Mouse (Mus musculus) ZHBTc4 (cell line): ENCODE data around the gene Pkd1.

Experiments
- DNase-seq: peaks from one replicate; pipeline ENCODE4 v3.0.0-alpha.2; 2011; ENCODE audit warnings: low read depth, low spot score

The Pkd1 gene

GRCm38 (mm10) chr17:24565792-24566191 lies 16.2 kb downstream of the Pkd1 start:
- no peak for DNase-seq

DNA sequence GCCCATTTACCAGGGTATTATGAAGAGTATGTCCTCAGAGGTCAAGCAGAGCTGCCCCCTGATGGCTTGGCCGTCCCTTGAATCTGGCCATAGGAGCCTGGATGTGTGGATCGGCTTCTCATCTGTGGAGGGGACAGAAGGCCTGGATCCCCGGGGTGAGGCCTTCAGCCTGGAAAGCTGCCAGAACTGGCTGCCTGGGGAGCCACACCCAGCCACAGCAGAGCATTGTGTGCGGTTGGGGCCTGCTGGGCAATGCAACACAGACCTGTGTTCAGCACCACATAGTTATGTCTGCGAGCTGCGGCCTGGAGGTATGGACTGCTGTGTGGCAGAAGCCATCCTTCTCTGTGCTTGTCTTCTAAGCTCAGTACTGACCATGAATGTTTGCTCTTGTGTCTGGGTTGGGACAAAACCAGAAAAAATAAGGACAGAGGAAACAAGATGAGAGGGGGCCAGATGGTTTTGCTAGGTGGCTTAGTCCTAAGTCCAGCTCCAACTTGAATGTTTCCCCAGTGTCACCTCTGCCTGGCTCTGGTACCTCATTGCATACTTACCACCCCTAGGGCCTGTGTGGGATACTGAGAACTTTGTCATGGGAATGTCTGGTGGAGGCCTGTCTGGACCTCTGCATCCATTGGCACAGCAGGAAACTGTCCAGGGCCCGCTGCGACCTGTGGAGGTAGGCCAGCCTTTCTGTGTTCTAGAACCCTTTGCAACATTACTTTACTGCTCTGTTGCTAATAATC lies 17.6 kb downstream of the Pkd1 start:
- DNase-seq, result peak; percentile 80

DNA sequence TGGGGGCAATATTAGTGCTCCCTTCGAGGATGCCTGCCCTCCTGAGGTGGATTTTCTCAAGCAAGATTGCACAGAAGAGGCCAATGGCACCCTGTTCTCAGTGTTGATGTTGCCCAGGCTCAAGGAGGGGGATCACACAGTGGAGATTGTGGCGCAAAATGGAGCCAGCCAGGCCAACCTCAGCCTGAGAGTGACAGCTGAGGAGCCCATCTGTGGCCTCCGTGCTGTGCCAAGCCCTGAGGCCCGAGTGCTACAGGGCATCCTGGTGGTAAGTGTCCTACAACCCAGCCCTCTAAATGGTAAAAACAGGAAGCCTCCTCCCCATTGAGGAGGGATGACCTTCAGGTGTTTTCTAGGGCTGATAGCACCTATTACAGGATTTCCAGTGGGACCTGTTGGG lies 20.2 kb downstream of the Pkd1 start:
- DNase-seq, result no peak

GRCm38 (mm10) chr17:24572651-24573245 lies 23.1 kb downstream of the Pkd1 start:
- no peak for DNase-seq

DNA sequence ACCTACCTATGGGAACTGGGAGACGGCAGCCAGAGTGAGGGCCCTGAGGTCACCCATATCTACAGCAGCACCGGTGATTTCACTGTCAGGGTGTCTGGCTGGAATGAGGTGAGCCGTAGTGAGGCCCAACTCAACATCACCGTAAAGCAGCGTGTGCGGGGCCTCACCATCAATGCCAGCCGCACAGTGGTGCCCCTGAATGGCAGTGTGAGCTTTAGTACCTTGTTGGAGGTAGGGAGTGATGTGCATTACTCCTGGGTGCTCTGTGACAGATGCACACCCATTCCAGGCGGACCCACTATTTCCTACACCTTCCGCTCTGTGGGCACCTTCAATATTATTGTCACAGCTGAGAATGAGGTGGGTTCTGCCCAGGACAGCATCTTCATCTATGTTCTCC lies 24.2 kb downstream of the Pkd1 start:
- DNase-seq, result no peak

- DNase-seq, result no peak
These were observed 29.9 kb downstream of the Pkd1 start for GRCm38 (mm10) chr17:24579532-24579931.

GRCm38 (mm10) chr17:24580287-24580686 lies 30.7 kb downstream of the Pkd1 start:
- DNase-seq, result no peak

- peak; percentile 48 for DNase-seq
These were observed 34.2 kb downstream of the Pkd1 start for GRCm38 (mm10) chr17:24583599-24584460.

GRCm38 (mm10) chr17:24584520-24584919 lies 34.9 kb downstream of the Pkd1 start:
- DNase-seq, result no peak

- DNase-seq, result no peak
These were observed 36.9 kb downstream of the Pkd1 start for GRCm38 (mm10) chr17:24586532-24586931.

- no peak for DNase-seq
These were observed 41.3 kb downstream of the Pkd1 start for GRCm38 (mm10) chr17:24590943-24591342.

GRCm38 (mm10) chr17:24591695-24592094 lies 42.1 kb downstream of the Pkd1 start:
- no peak for DNase-seq

DNA sequence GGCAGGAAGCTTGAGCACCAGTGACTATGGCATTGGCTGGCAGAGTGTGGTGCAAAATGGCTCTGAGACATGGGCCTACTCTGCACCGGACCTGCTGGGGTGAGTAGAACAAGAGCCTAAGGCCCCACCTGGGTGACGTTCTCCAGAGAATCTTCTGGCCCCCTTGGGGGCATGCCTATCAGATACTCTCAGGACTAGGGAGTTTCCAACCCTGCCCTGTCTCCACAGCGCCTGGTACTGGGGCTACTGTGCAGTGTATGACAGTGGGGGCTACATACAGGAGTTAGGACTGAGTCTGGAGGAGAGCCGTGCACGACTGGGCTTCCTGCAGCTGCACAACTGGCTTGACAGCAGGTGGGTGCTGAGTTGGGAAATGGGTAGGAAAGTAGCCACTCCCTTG lies 43.6 kb downstream of the Pkd1 start:
- no peak for DNase-seq

DNA sequence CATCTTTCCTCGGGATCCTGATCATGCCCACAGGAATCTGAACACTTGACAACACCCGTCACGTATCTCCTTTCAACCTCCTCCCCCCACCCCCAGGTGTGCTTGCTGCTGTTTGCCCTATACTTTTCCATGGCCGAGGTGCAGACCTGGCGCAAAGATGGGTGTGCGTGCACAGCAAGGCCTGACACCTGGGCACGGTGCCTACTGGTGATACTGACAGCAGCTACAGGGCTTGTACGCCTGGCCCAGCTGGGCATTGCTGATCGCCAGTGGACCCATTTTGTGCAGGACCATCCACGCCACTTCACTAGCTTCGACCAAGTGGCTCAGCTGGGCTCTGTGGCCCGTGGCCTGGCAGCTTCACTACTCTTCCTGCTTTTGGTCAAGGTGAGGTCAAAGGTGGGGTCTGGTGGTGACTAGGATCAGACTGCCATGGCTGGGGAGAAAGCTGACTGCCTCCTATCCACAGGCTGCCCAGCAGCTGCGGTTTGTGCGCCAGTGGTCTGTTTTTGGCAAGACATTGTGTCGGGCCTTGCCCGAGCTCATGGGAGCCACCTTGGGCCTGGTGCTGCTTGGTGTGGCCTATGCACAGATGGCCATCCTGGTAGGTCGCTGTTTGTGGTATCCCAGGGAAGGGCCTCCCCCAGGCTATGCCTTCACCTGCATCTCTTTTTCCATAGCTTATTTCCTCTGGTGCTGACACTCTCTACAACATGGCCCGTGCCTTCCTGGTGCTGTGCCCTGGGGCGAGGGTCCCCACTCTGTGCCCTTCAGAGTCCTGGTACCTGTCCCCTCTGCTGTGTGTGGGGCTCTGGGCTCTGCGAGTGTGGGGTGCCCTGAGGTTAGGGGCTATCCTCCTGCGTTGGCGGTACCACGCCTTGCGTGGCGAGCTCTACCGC lies 44.6 kb downstream of the Pkd1 start:
- DNase-seq, result peak; percentile 15

GRCm38 (mm10) chr17:24595126-24596072 lies 45.8 kb downstream of the Pkd1 start:
- DNase-seq, result peak; percentile 36

DNA sequence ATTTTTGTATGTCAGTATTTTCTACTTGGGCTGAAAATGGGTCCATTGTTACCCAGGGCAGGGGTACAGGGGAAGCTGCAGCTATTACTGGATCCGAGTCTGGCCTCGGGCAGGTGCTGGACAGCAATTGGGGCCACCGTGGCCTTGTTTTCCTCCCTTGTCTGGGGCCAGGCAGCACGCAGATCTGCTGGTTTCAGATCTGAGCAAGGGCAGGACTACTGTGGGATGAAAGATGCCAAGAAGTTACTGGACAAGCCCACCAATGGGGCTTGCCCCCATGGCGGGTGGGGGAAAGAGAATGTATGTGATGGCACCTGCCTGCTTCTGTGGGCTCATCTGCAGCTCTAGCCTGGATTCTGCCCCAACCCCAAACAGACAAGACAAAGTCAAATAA lies 46.4 kb downstream of the Pkd1 start:
- DNase-seq, result no peak

- no peak for DNase-seq
These were observed 47.0 kb downstream of the Pkd1 start for GRCm38 (mm10) chr17:24596471-24597183.

GRCm38 (mm10) chr17:24597989-24598388 lies 48.4 kb downstream of the Pkd1 start:
- no peak for DNase-seq

- DNase-seq, result no peak
These were observed 50.9 kb downstream of the Pkd1 start for GRCm38 (mm10) chr17:24600502-24600901.

GRCm38 (mm10) chr17:24603961-24604360 lies 54.3 kb downstream of the Pkd1 start:
- no peak for DNase-seq
